Mouse (Mus musculus) midbrain, embryonic 10.5 days (tissue): Measurements from ENCODE around the gene Ambra1. TPM values are rescaled to one million over a fixed set of nuclear protein-coding genes. Genes with fewer than 3 reads are reported as not detected.

Experiments
- DNase-seq: peaks from one replicate; pipeline ENCODE4 v3.0.0-alpha.2; 2017; ENCODE audit warnings: low spot score
- H3K27ac ChIP-seq: fragments of 300-500 bp; sonication (generic); replicated peaks from 2 replicates; pipeline ENCODE4 v1.5.1; 2016; ENCODE audit warnings: mild to moderate bottlenecking
- H3K27me3 ChIP-seq: fragments of 300-500 bp; sonication (generic); 2 replicates; pipeline ENCODE4 v1.6.1; 2016; ENCODE audit warnings: low read depth, mild to moderate bottlenecking; ENCODE audit not compliant: poor library complexity, severe bottlenecking
- H3K36me3 ChIP-seq: fragments of 300-500 bp; sonication (generic); 2 replicates; pipeline ENCODE4 v1.6.1; 2016; ENCODE audit warnings: mild to moderate bottlenecking, moderate library complexity
- H3K4me1 ChIP-seq: fragments of 300-500 bp; sonication (generic); 2 replicates; pipeline ENCODE4 v1.6.1; 2016
- H3K4me3 ChIP-seq: fragments of 300-500 bp; sonication (generic); 2 replicates; pipeline ENCODE4 v1.5.1; 2016; ENCODE audit warnings: mild to moderate bottlenecking, moderate library complexity
- H3K9me3 ChIP-seq: fragments of 300-500 bp; sonication (generic); replicated peaks from 2 replicates; pipeline ENCODE4 v1.6.1; 2016; ENCODE audit warnings: mild to moderate bottlenecking
- WGBS: fragments of 180-500 bp; shearing (Covaris S2); methylation state at CpG from one replicate; pipeline ENCODE4 v1.1.7; 2016; 5-methylcytosine and 5-hydroxymethylcytosine counted together
- polyA plus RNA-seq: library from polyadenylated mRNA; unstranded; fragments of >200 nt; fragmentation: Nextera tagmentation; extraction: Ambion mirVana; gene quantifications from 2 replicates; pipeline ENCODE4 v1.2.1, GENCODE M21; 2016

The Ambra1 gene
- polyA plus RNA-seq, 1 experiment from 2014 or later: 21.2 TPM

GRCm38 (mm10) chr2:91844085-91844484 is 114.2 kb downstream of the Ambra1 start:
- H3K27ac ChIP-seq: no peak overlapping the region
- H3K4me3 ChIP-seq: no peak overlapping the region
- H3K27me3 ChIP-seq: no peaks in the 10 kb centered on the region
- H3K36me3 ChIP-seq: peaks cover under 1% of the 10 kb centered on the region; the same call in 1 of the 2 replicates
- DNase-seq: no peak
- no peaks in the 10 kb centered on the region for H3K9me3 ChIP-seq
- H3K4me1 ChIP-seq: no peaks in the 10 kb centered on the region
- 89% methylated on average over 1 of the region's 1 CpGs for WGBS

DNA sequence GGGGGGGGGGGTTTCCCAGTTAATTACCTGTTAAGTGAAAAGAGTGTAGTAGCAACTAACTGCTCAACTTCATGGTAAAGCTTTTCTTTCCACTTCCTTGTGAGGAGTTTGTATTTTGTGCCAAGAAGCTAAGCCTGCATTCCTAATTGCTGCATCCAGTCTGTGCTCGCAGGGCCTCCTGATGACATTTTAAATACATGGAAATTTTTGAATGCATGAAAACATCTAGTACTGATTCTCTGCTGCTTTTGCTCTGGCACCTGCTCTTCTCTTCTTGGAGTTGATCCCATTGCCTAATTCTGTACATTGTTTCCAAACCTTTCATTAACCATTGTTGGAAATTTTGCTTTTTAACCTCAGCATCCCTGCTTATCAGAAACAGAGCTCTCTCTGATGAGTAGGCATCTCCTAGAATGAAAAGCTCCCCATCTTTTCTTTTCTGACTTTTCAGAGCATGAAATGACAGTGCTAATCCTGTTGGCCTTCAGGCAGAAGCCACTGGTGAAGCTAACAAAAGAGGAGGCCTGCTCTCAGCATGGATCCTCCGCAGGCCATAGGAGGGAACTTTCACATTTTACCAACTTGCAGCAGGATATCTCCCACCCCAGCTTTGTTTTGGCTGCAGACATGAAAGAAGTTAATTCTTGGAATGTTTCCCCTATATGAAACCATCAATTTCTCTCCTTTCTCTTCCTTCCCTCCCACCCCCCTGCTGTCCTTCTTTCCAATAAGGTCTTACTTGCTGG is 122.7 kb downstream of the Ambra1 start:
- WGBS: 19% methylated on average over 2 of the region's 2 CpGs
- peaks cover 28% of the 10 kb centered on the region for H3K4me1 ChIP-seq
- peak; percentile 57 for DNase-seq
- no peaks in the 10 kb centered on the region for H3K36me3 ChIP-seq
- H3K27ac ChIP-seq: 0 out of 2 replicates have a peak overlapping the region, but pooled peaks have one; percentile 52
- 0 out of 2 replicates have a peak, but pooled peaks cover 4% of the 10 kb centered on the region for H3K27me3 ChIP-seq
- no peak overlapping the region for H3K4me3 ChIP-seq
- H3K9me3 ChIP-seq: no peaks in the 10 kb centered on the region

DNA sequence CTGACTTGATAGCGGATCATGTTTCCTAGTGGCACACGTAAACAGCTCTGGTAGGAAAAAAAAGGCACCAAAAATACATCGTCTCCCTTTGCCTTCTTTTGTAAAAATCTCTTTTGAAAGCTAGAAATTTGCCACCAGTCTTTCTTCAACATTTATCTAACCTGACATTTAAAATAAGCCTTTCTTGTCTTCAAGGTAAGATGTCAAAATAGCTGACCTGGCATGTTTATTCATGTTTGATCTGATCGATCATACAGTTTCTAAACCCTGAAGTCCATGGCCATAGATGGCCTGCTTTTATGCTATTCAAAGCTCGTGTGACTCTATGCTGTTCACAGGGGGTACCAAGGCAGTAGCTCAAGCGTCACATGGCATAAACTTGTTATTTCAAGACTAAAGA is 124.6 kb downstream of the Ambra1 start:
- Histone ChIP-seq H3K27me3 (0 out of 2 replicates have a peak, but pooled peaks cover 4% of the 10 kb centered on the region), H3K4me1 (peaks cover 28% of the 10 kb centered on the region), H3K27ac (no peak overlapping the region), H3K36me3 (no peaks in the 10 kb centered on the region), H3K9me3 (no peaks in the 10 kb centered on the region), H3K4me3 (no peak overlapping the region)
- 77% methylated on average over 6 of the region's 6 CpGs for WGBS
- no peak for DNase-seq

- H3K36me3 ChIP-seq: no peaks in the 10 kb centered on the region
- WGBS: 84% methylated on average over 3 of the region's 3 CpGs
- 0 out of 2 replicates have a peak, but pooled peaks cover 4% of the 10 kb centered on the region for H3K27me3 ChIP-seq
- H3K4me3 ChIP-seq: no peak overlapping the region
- peaks cover 26% of the 10 kb centered on the region for H3K4me1 ChIP-seq
- H3K27ac ChIP-seq: no peak overlapping the region
- H3K9me3 ChIP-seq: no peaks in the 10 kb centered on the region
- no peak for DNase-seq
Measured at GRCm38 (mm10) chr2:91856958-91857357, 127.0 kb downstream of the Ambra1 start.

DNA sequence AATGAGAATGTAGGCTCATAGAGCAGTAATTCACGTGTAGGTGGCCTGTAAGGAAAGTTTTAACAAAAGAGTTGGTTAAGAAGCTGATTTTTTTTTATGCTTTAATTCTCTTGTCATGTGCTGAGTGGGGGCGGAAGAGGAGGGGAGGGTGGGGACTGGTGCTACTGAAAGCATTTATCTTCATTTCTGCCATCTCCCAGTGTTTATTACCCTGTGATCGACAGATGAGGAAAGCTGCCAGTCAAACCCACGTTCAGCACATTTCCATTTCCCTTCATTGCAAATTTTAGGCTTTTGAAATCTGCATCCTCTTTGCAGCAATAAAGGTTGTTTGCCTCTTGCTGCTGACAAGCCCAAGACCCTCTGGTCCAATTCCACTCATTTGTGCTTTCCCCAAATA is 129.5 kb downstream of the Ambra1 start:
- Histone ChIP-seq H3K9me3 (no peaks in the 10 kb centered on the region), H3K4me1 (peaks cover 6% of the 10 kb centered on the region), H3K4me3 (no peak overlapping the region), H3K27ac (no peak overlapping the region), H3K27me3 (0 out of 2 replicates have a peak, but pooled peaks cover 2% of the 10 kb centered on the region), H3K36me3 (no peaks in the 10 kb centered on the region)
- WGBS: 75% methylated on average over 4 of the region's 4 CpGs
- DNase-seq: no peak

DNA sequence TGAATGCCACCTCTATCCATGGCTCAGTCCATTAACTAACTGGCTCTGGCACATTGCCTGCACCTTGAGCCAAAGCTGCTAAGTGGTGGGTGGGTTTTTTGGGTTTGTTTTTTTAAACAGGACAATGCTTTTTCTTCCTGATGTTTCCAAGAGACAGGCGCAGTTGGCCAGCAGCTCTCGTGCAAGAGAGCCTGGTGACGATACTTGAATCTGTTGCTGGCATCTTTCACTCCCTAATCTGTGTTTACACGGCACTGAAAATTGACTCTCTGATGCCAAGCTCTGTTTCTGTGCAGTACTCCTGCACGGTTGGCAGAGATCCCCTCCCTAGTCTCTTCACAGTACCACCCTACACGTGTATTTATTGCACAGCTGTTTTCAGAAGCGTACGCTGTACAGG is 140.8 kb downstream of the Ambra1 start:
- H3K36me3 ChIP-seq: peaks cover 5% of the 10 kb centered on the region
- H3K9me3 ChIP-seq: no peaks in the 10 kb centered on the region
- DNase-seq: no peak
- H3K4me3 ChIP-seq: no peak overlapping the region
- no peak overlapping the region for H3K27ac ChIP-seq
- no peaks in the 10 kb centered on the region for H3K27me3 ChIP-seq
- no peaks in the 10 kb centered on the region for H3K4me1 ChIP-seq
- 88% methylated on average over 8 of the region's 8 CpGs for WGBS

DNA sequence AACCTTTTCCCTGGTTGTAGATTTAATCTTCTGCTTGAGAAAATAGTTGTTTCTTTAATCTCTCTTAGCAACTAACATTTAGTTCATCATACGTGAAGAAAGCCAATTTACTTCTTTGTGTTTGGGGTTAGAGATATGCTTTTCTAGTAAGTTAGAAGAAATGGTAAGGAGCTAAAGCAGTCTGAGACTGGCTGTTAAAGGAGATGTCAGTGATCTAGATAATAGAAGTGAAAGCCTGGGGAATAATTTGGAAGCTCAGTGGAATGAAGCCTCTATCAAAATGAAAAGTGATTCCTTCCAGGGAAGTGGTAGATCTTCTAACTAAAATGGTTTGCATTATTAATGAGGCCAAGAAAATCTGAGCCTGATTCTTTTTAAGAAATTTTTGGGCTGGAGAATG is 141.3 kb downstream of the Ambra1 start:
- no peak overlapping the region for H3K27ac ChIP-seq
- WGBS: 85% methylated on average over 1 of the region's 1 CpGs
- peaks cover 10% of the 10 kb centered on the region for H3K36me3 ChIP-seq
- H3K27me3 ChIP-seq: no peaks in the 10 kb centered on the region
- no peak overlapping the region for H3K4me3 ChIP-seq
- no peaks in the 10 kb centered on the region for H3K4me1 ChIP-seq
- DNase-seq: no peak
- H3K9me3 ChIP-seq: no peaks in the 10 kb centered on the region

DNA sequence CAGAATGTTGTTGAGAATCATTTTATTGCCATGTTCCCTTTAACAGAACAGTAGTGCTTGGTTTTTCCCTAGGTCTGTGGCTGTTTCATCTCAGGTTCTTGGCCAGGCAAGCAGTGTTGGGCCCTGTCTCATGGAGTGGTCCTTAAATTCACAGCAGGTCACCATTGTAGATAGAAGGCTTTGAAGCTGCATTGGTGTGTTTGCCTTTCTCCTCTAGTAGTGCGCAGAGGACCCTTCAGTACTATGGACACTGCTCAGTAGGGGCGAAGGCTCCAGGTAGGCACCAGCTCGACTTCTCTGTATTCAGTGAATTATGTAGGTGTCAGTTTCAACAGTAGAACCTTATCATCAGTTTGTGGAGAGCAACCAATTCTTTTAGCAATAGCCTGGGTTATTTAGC is 142.7 kb downstream of the Ambra1 start:
- 89% methylated on average over 3 of the region's 3 CpGs for WGBS
- DNase-seq: no peak
- Histone ChIP-seq H3K9me3 (no peaks in the 10 kb centered on the region), H3K27ac (no peak overlapping the region), H3K36me3 (peaks cover 21% of the 10 kb centered on the region), H3K4me1 (no peaks in the 10 kb centered on the region), H3K27me3 (no peaks in the 10 kb centered on the region), H3K4me3 (no peak overlapping the region)

DNA sequence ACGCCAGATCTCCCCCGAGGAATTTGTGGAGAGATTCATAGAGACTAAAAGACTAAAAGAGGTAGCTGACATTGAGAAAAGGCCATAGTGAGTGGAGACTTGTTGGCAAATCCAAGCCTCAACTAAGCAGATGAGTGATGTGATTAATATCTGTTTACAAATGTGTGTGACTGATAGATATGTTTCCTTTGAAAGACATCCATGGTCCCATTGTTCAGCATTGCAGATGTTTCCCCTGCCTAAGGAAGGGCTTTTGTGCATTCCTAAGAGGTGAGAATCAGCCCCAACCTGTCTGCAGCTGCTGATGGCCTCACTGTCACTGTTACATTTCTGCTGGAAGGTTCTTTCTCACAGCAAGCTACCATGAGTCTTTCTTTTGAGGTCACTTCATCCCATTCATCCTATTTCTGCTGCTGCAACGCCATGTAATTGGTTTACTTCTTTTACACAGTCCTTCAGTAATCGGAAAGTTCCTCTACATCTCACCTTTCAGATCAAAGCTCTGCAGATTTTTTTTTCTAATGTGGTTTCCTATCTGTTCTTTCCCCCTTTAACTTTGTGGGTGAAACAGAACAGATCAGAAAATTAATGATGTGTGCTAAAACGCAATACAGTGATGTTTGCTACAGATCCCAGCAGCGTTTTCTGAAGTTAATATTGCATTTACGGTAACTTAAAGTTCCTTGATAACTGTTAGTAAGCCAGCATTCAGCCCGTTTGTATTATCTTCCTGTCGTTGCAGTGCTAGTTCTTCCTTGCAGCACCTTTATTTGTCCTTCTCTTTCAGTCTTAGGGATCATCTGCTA is 146.3 kb downstream of the Ambra1 start:
- H3K27me3 ChIP-seq: no peaks in the 10 kb centered on the region
- no peaks in the 10 kb centered on the region for H3K9me3 ChIP-seq
- H3K4me1 ChIP-seq: peaks cover 10% of the 10 kb centered on the region
- WGBS: 89% methylated on average over 9 of the region's 9 CpGs
- no peak for DNase-seq
- H3K27ac ChIP-seq: no peak overlapping the region
- no peak overlapping the region for H3K4me3 ChIP-seq
- peaks cover 21% of the 10 kb centered on the region for H3K36me3 ChIP-seq

GRCm38 (mm10) chr2:91876806-91877140 is 146.8 kb downstream of the Ambra1 start:
- H3K36me3 ChIP-seq: peaks cover 21% of the 10 kb centered on the region
- no peak overlapping the region for H3K4me3 ChIP-seq
- no peak for DNase-seq
- 93% methylated on average over 2 of the region's 2 CpGs for WGBS
- H3K4me1 ChIP-seq: peaks cover 10% of the 10 kb centered on the region
- H3K9me3 ChIP-seq: no peaks in the 10 kb centered on the region
- no peak overlapping the region for H3K27ac ChIP-seq
- no peaks in the 10 kb centered on the region for H3K27me3 ChIP-seq

DNA sequence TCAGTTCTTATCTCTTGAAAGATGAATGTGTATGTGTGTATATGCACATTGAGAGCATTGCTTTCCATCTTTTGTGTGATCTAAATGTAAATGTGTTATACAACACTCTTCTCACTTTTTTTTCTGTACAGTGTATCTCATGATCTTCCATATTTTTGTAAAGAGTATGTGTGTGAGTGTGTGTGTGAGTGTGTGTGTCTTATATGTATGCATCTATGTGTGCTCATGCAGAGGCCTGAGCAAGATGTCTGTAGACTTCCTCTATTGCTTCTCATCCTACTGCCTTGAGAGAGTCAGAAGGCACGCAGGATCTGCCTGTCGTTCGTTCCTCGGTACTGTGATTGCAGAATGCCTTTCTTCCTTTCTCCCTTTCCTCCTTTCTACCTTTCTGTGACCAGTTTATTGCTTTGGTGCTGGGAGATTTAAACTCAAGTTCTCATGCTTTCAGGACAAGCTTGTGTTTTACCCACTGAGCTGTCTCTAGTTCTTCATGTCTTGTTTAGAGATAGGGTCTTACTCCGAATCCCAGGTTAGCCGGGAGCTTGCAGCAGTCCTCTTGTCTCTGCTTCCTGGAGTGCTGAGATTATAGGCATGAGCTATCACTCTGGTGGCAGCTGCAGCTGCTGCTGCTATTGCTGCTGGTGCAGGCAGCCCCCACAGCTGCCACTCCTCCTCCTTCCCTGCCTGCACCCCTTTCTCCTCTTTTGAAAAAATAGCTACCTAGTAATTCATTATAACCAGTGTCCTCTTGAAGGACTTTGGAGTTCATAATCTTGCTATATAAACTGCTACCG is 148.7 kb downstream of the Ambra1 start:
- WGBS: 79% methylated on average over 7 of the region's 7 CpGs
- no peak overlapping the region for H3K4me3 ChIP-seq

GRCm38 (mm10) chr2:91883961-91884360 is 154.0 kb downstream of the Ambra1 start:
- DNase-seq: no peak
- WGBS: 91% methylated on average over 4 of the region's 4 CpGs
- no peaks in the 10 kb centered on the region for H3K27me3 ChIP-seq
- no peak overlapping the region for H3K27ac ChIP-seq
- no peaks in the 10 kb centered on the region for H3K9me3 ChIP-seq
- H3K4me1 ChIP-seq: peaks cover 3% of the 10 kb centered on the region
- peaks cover 37% of the 10 kb centered on the region for H3K36me3 ChIP-seq
- no peak overlapping the region for H3K4me3 ChIP-seq

More for the DNA sequence above, 148.7 kb downstream of the Ambra1 start:
- H3K27ac ChIP-seq: no peak overlapping the region
- no peak for DNase-seq
- H3K27me3 ChIP-seq: no peaks in the 10 kb centered on the region
- no peaks in the 10 kb centered on the region for H3K9me3 ChIP-seq
- H3K36me3 ChIP-seq: peaks cover 21% of the 10 kb centered on the region
- peaks cover 10% of the 10 kb centered on the region for H3K4me1 ChIP-seq
